Mouse (Mus musculus) kidney, postnatal 4 days (tissue): ENCODE measurements around the gene E2f1.

Experiments
- DNase-seq, 2 experiments: peaks; one replicate each; pipeline ENCODE4 v3.0.0; 2021; ENCODE audit warnings: mixed read lengths in 2 of 2

Gene E2f1

GRCm38 (mm10) chr2:154569836-154570286 lies at the start of gene E2f1:
Gene E2f1, minus strand, starts transcription at chr2:154569892.
- DNase-seq, result peak; percentile 97 to 99

- DNase-seq, result no peak
Measured at GRCm38 (mm10) chr2:154617061-154617460, 47.4 kb upstream of the E2f1 start.

GRCm38 (mm10) chr2:154615674-154616073 lies 46.0 kb upstream of the E2f1 start:
- DNase-seq, result no peak

GRCm38 (mm10) chr2:154614841-154615576 lies 45.3 kb upstream of the E2f1 start:
- peak in 1 of 2 experiments; percentile 24 for DNase-seq

- peak; percentile 92 to 96 for DNase-seq
Measured at GRCm38 (mm10) chr2:154613118-154614115, 43.7 kb upstream of the E2f1 start, which contains the start of the genes Zfp341 and 4930519P11Rik. Gene Zfp341, plus strand, starts transcription at chr2:154613297. Gene 4930519P11Rik, minus strand, starts transcription at chr2:154613437.

- no peak for DNase-seq
Measured at GRCm38 (mm10) chr2:154609050-154609767, 39.5 kb upstream of the E2f1 start.

GRCm38 (mm10) chr2:154606965-154607364 lies 37.3 kb upstream of the E2f1 start:
- DNase-seq, result no peak

- DNase-seq, result no peak
Measured at GRCm38 (mm10) chr2:154604156-154604555, 34.5 kb upstream of the E2f1 start.

GRCm38 (mm10) chr2:154603638-154604153 lies 34.0 kb upstream of the E2f1 start, which contains the start of gene Pxmp4:
Gene Pxmp4, minus strand, starts transcription at chr2:154603708.
- peak; percentile 99 for DNase-seq

GRCm38 (mm10) chr2:154603007-154603637 lies 33.4 kb upstream of the E2f1 start:
- no peak for DNase-seq

GRCm38 (mm10) chr2:154601324-154601723 lies 31.6 kb upstream of the E2f1 start:
- DNase-seq, result no peak

GRCm38 (mm10) chr2:154600586-154600985 lies 30.9 kb upstream of the E2f1 start:
- no peak for DNase-seq

- no peak for DNase-seq
Measured at GRCm38 (mm10) chr2:154597399-154597798, 27.7 kb upstream of the E2f1 start.

GRCm38 (mm10) chr2:154595775-154596174 lies 26.1 kb upstream of the E2f1 start:
- no peak for DNase-seq

- peak in 1 of 2 experiments; percentile 47 for DNase-seq
Measured at GRCm38 (mm10) chr2:154593025-154593424, 23.3 kb upstream of the E2f1 start.

- DNase-seq, result no peak
Measured at GRCm38 (mm10) chr2:154591239-154591638, 21.5 kb upstream of the E2f1 start.

- DNase-seq, result no peak
Measured at GRCm38 (mm10) chr2:154589051-154589450, 19.4 kb upstream of the E2f1 start.

- peak; percentile 74 for DNase-seq
Measured at GRCm38 (mm10) chr2:154586405-154586804, 16.7 kb upstream of the E2f1 start.

GRCm38 (mm10) chr2:154584931-154585601 lies 15.4 kb upstream of the E2f1 start:
- no peak for DNase-seq

- DNase-seq, result no peak
Measured at GRCm38 (mm10) chr2:154583906-154584872, 14.5 kb upstream of the E2f1 start.
